In genomic region chr2:163110706-163111105, GRCm38 (mm10) we compare ENCODE assay signal across 16 mouse cellular contexts. TPM values are rescaled to one million over a fixed set of nuclear protein-coding genes. Genes with fewer than 3 reads are reported as not detected.
DNase-seq lines count a peak whose midpoint lies in the region; ATAC-seq and TF ChIP-seq lines count a peak whose summit lies in the region.
"Had no signal": no experiment of that assay in that cellular context is flagged by ENCODE, and none has a peak within 500 bp of the region (broad histone marks: within the 10 kb centered on the region; RNA-seq: fewer than 3 reads in every experiment).

No protein-coding gene starts in this region.

- no peak overlapping the region for H3K4me3 ChIP-seq in hindbrain, embryonic 13.5 days
- no peak overlapping the region for H3K4me3 ChIP-seq in hindbrain, embryonic 10.5 days
- no peak overlapping the region for H3K4me3 ChIP-seq in lung, postnatal 0 days (ENCODE audit: low read depth, low read length)
- no peak overlapping the region for H3K4me3 ChIP-seq in forebrain, embryonic 13.5 days
- no peak overlapping the region for H3K4me3 ChIP-seq in stomach, postnatal 0 days (ENCODE audit: low read depth, low read length)
- H3K4me3 ChIP-seq: embryonic facial prominence, embryonic 15.5 days; neural tube, embryonic 12.5 days had no signal

- 0 out of 2 replicates have a peak overlapping the region, but pooled peaks have one; percentile 73 for H3K27ac ChIP-seq in hindbrain, embryonic 13.5 days
- H3K27ac ChIP-seq in hindbrain, embryonic 10.5 days, result no peak overlapping the region
- H3K27ac ChIP-seq in lung, postnatal 0 days (ENCODE audit: low read length), result no peak overlapping the region
- H3K27ac ChIP-seq in forebrain, embryonic 13.5 days, result peak overlapping the region; percentile 80
- no peak overlapping the region for H3K27ac ChIP-seq in stomach, postnatal 0 days (replicated peaks)
- H3K27ac ChIP-seq: embryonic facial prominence, embryonic 15.5 days; neural tube, embryonic 12.5 days had no signal

- no peak for TF ChIP-seq EP300 in lung, postnatal 0 days (IDR thresholded peaks at IDR 0.05)
- TF ChIP-seq EP300 in stomach, postnatal 0 days (optimal IDR thresholded peaks at IDR 0.05), result no peak

- TF ChIP-seq CTCF in lung, postnatal 0 days (IDR thresholded peaks at IDR 0.05), result peak; percentile 11; the same call in 1 of the 2 replicates
- peak; percentile 25; the same call in 1 of the 2 replicates for TF ChIP-seq CTCF in stomach, postnatal 0 days (IDR thresholded peaks at IDR 0.05; ENCODE audit: low read depth)

- 100% methylated on average over 1 of the region's 1 CpGs for WGBS in hindbrain, embryonic 13.5 days
- 93% methylated on average over 1 of the region's 1 CpGs for WGBS in hindbrain, embryonic 10.5 days
- WGBS in lung, postnatal 0 days, result 94% methylated on average over 1 of the region's 1 CpGs
- WGBS in forebrain, embryonic 13.5 days, result 100% methylated on average over 1 of the region's 1 CpGs
- WGBS in stomach, postnatal 0 days, result 84% methylated on average over 1 of the region's 1 CpGs

- no peak overlapping the region for H3K4me2 ChIP-seq in hindbrain, embryonic 13.5 days
- H3K4me2 ChIP-seq in lung, postnatal 0 days (replicated peaks; ENCODE audit: low read depth, low read length), result no peak overlapping the region
- no peak overlapping the region; the same call in 1 of the 2 replicates for H3K4me2 ChIP-seq in forebrain, embryonic 13.5 days
- H3K4me2 ChIP-seq in stomach, postnatal 0 days (replicated peaks; ENCODE audit: low read depth), result no peak overlapping the region
- H3K4me2 ChIP-seq: embryonic facial prominence, embryonic 15.5 days; neural tube, embryonic 12.5 days had no signal

- no peak for ATAC-seq in hindbrain, embryonic 13.5 days (ENCODE audit: low FRiP score)
- no peak for ATAC-seq in lung, postnatal 0 days
- no peak for ATAC-seq in forebrain, embryonic 13.5 days
- no peak for ATAC-seq in stomach, postnatal 0 days (ENCODE audit: low FRiP score, low TSS enrichment)

- H3K36me3 ChIP-seq in hindbrain, embryonic 13.5 days, result no peaks in the 10 kb centered on the region
- H3K36me3 ChIP-seq in hindbrain, embryonic 10.5 days, result no peaks in the 10 kb centered on the region
- no peaks in the 10 kb centered on the region for H3K36me3 ChIP-seq in lung, postnatal 0 days (ENCODE audit: insufficient read depth, low read length)
- H3K36me3 ChIP-seq in forebrain, embryonic 13.5 days (ENCODE audit: poor library complexity, severe bottlenecking), result no peaks in the 10 kb centered on the region
- H3K36me3 ChIP-seq in stomach, postnatal 0 days (ENCODE audit: control insufficient read depth, insufficient read depth, low read length), result no peaks in the 10 kb centered on the region
- H3K36me3 ChIP-seq: embryonic facial prominence, embryonic 15.5 days; neural tube, embryonic 12.5 days had no signal

- no peaks in the 10 kb centered on the region for H3K9me3 ChIP-seq in hindbrain, embryonic 13.5 days
- H3K9me3 ChIP-seq in hindbrain, embryonic 10.5 days, result 0 out of 2 replicates have a peak, but pooled peaks cover 3% of the 10 kb centered on the region
- H3K9me3 ChIP-seq in lung, postnatal 0 days (ENCODE audit: low read length), result no peaks in the 10 kb centered on the region
- H3K9me3 ChIP-seq in forebrain, embryonic 13.5 days (replicated peaks), result no peaks in the 10 kb centered on the region
- no peaks in the 10 kb centered on the region for H3K9me3 ChIP-seq in stomach, postnatal 0 days (ENCODE audit: control insufficient read depth, low read length)
- H3K9me3 ChIP-seq: embryonic facial prominence, embryonic 15.5 days; neural tube, embryonic 12.5 days had no signal

- no peak overlapping the region for H3K9ac ChIP-seq in hindbrain, embryonic 13.5 days
- H3K9ac ChIP-seq in lung, postnatal 0 days (replicated peaks; ENCODE audit: low read depth), result no peak overlapping the region
- H3K9ac ChIP-seq in forebrain, embryonic 13.5 days, result no peak overlapping the region
- no peak overlapping the region for H3K9ac ChIP-seq in stomach, postnatal 0 days (ENCODE audit: low read length)
- H3K9ac ChIP-seq: embryonic facial prominence, embryonic 15.5 days; neural tube, embryonic 12.5 days had no signal

- peaks cover 26% of the 10 kb centered on the region for H3K4me1 ChIP-seq in hindbrain, embryonic 13.5 days (replicated peaks)
- H3K4me1 ChIP-seq in hindbrain, embryonic 10.5 days (replicated peaks), result peaks cover 44% of the 10 kb centered on the region
- H3K4me1 ChIP-seq in lung, postnatal 0 days (ENCODE audit: insufficient read depth, low read depth, low read length), result no peaks in the 10 kb centered on the region
- H3K4me1 ChIP-seq in forebrain, embryonic 13.5 days, result peaks cover 42% of the 10 kb centered on the region
- H3K4me1 ChIP-seq in stomach, postnatal 0 days (replicated peaks; ENCODE audit: control insufficient read depth, insufficient read depth), result no peaks in the 10 kb centered on the region

- DNase-seq in hindbrain, embryonic 10.5 days (ENCODE audit: low spot score), result no peak
- no peak for DNase-seq in lung, postnatal 0 days (ENCODE audit: low spot score)
- no peak for DNase-seq in lung, postnatal 25 days (ENCODE audit: low spot score)
- DNase-seq in stomach, postnatal 0 days (ENCODE audit: low spot score), result no peak
- DNase-seq in cerebellum, postnatal 25 days, result no peak
- DNase-seq: adrenal gland, postnatal 10 days; heart, adult 18-20 months; kidney, adult 9 months; layer of hippocampus, adult 9-11 months; lung, adult 2 months; thymus, adult 18-20 months had no signal

- H3K27me3 ChIP-seq in hindbrain, embryonic 13.5 days, result peaks cover 57% of the 10 kb centered on the region
- H3K27me3 ChIP-seq in hindbrain, embryonic 10.5 days (ENCODE audit: insufficient read depth, poor library complexity, severe bottlenecking), result peaks cover 36% of the 10 kb centered on the region
- H3K27me3 ChIP-seq in lung, postnatal 0 days (replicated peaks; ENCODE audit: insufficient read depth, low read length), result no peaks in the 10 kb centered on the region
- no peaks in the 10 kb centered on the region for H3K27me3 ChIP-seq in forebrain, embryonic 13.5 days
- no peaks in the 10 kb centered on the region for H3K27me3 ChIP-seq in stomach, postnatal 0 days (ENCODE audit: control insufficient read depth, insufficient read depth, low read length)
- H3K27me3 ChIP-seq: embryonic facial prominence, embryonic 15.5 days had no signal

RNA-seq across cellular contexts. Expression of gene Gtsf1l, which starts 23.1 kb away (rescaled TPM):
- 0.25 TPM in 1 of 2 replicates, not detected in the other for polyA plus RNA-seq in hindbrain, embryonic 13.5 days (2015; fragmentation: Nextera tagmentation; extraction: Ambion mirVana)
- not detected in 2 replicates for polyA plus RNA-seq in hindbrain, embryonic 10.5 days (2016; fragmentation: Nextera tagmentation; extraction: Ambion mirVana)
- 0.35 TPM in 2 replicates for polyA plus RNA-seq in lung, postnatal 0 days (2015; fragmentation: Nextera tagmentation; extraction: Ambion mirVana)
- not detected in 2 replicates for polyA plus RNA-seq in forebrain, embryonic 13.5 days (2015; fragmentation: Nextera tagmentation; extraction: Ambion mirVana)
- 0.16 TPM in 1 of 2 replicates, not detected in the other for polyA plus RNA-seq in stomach, postnatal 0 days (2015; fragmentation: Nextera tagmentation; extraction: Ambion mirVana)
- polyA plus RNA-seq: cortical plate, adult 2 months; lung, adult 2 months; neural tube, embryonic 12.5 days had no signal

RNA-seq across cellular contexts. Expression of gene Mybl2, which starts 56.2 kb away (rescaled TPM):
- 6.3 and 6.5 TPM in 2 replicates for polyA plus RNA-seq in hindbrain, embryonic 13.5 days (2015; fragmentation: Nextera tagmentation; extraction: Ambion mirVana)
- polyA plus RNA-seq in hindbrain, embryonic 10.5 days (2016; fragmentation: Nextera tagmentation; extraction: Ambion mirVana), result 44.5 and 51.0 TPM in 2 replicates
- 1.5 and 1.8 TPM in 2 replicates for polyA plus RNA-seq in lung, postnatal 0 days (2015; fragmentation: Nextera tagmentation; extraction: Ambion mirVana)
- 24.8 and 27.0 TPM in 2 replicates for polyA plus RNA-seq in forebrain, embryonic 13.5 days (2015; fragmentation: Nextera tagmentation; extraction: Ambion mirVana)
- polyA plus RNA-seq in stomach, postnatal 0 days (2015; fragmentation: Nextera tagmentation; extraction: Ambion mirVana), result 5.3 and 5.4 TPM in 2 replicates

Comparison
In these comparisons a context has a peak if more than half of its experiments do, and no peak if none do; other contexts are left out.
1. H3K27ac ChIP-seq: peak in hindbrain, embryonic 13.5 days (single experiment) and forebrain, embryonic 13.5 days (single experiment); none in hindbrain, embryonic 10.5 days (single experiment), lung, postnatal 0 days (single experiment) and stomach, postnatal 0 days (single experiment).